ENCODE assay signal across 9 mouse cellular contexts in the genomic region with DNA sequence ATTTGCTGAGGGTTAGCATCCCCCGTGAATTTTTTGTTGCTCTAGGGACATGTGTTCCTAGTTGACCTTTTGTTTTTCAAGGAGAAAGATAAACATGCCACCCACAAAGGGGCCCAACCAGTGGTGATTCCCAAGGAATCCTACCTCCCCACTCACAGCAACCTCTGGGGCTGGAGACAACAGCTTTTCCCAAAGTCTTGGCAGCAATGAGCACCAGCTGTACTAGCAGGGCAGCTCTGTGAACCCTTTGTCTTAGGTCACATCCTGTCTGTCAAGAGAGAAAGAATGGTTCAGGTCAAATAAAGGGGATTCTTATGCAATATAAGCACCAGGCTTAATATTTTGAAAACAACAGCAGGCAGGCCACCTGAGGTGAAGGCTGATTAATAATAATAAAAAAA.
DNase-seq lines count a peak whose midpoint lies in the region; ATAC-seq and TF ChIP-seq lines count a peak whose summit lies in the region.
"Had no signal": no experiment of that assay in that cellular context is flagged by ENCODE, and none has a peak within 500 bp of the region (broad histone marks: within the 10 kb centered on the region; RNA-seq: fewer than 3 reads in every experiment).

No protein-coding gene starts in this region.

- no peak for ATAC-seq in neural tube, embryonic 15.5 days (ENCODE audit: low FRiP score)
- ATAC-seq in frontal cortex, adult (ENCODE audit: low TSS enrichment) = no peak

- DNase-seq in neural tube, embryonic 10.5 days (ENCODE audit: extremely low spot score, low spot score) = peak; percentile 47
- DNase-seq in gastrocnemius, postnatal 14 days = peak; percentile 31
- peak; percentile 25 to 67 for DNase-seq in kidney, postnatal 25 days
- no peak for DNase-seq in left cerebral cortex, adult 2 months (ENCODE audit: extremely low spot score in 1 of 2, low spot score in 2 of 2)
- no peak for DNase-seq in cerebellum, adult 11-12 months
- DNase-seq: left cerebral cortex, postnatal 4 days; thymus, postnatal 25 days had no signal

- intact Hi-C loops in gastrocnemius, postnatal 14 days (cut with DNase I; ENCODE audit: low total_unique reads) = no loop called here
- intact Hi-C loops in left cerebral cortex, adult 2 months (cut with DNase I) = no loop called here

- H3K9ac ChIP-seq in neural tube, embryonic 15.5 days (replicated peaks) = no peak overlapping the region

- no peaks in the 10 kb centered on the region for H3K4me1 ChIP-seq in neural tube, embryonic 15.5 days

- H3K9me3 ChIP-seq in neural tube, embryonic 15.5 days (replicated peaks) = no peaks in the 10 kb centered on the region

- no peaks in the 10 kb centered on the region for H3K36me3 ChIP-seq in neural tube, embryonic 15.5 days

- no peak for TF ChIP-seq CTCF in left cerebral cortex, adult 2 months (IDR thresholded peaks at IDR 0.05)

- H3K4me3 ChIP-seq in neural tube, embryonic 15.5 days (replicated peaks) = no peak overlapping the region
- no peak overlapping the region for H3K4me3 ChIP-seq in left cerebral cortex, adult 2 months

- 62% methylated on average over 1 of the region's 1 CpGs for WGBS in neural tube, embryonic 15.5 days

- no peaks in the 10 kb centered on the region for H3K27me3 ChIP-seq in neural tube, embryonic 15.5 days (replicated peaks)

- H3K27ac ChIP-seq in neural tube, embryonic 15.5 days (replicated peaks) = no peak overlapping the region
- no peak overlapping the region for H3K27ac ChIP-seq in left cerebral cortex, adult 2 months

- no peak overlapping the region for H3K4me2 ChIP-seq in neural tube, embryonic 15.5 days

Comparison
In these comparisons a context has a peak if more than half of its experiments do, and no peak if none do; other contexts are left out.
1. DNase-seq: peak in neural tube, embryonic 10.5 days (single experiment), gastrocnemius, postnatal 14 days (single experiment) and kidney, postnatal 25 days (2 of 2); none in left cerebral cortex, adult 2 months (0 of 2) and cerebellum, adult 11-12 months (single experiment).